Mouse (Mus musculus) lung, embryonic 15.5 days (tissue): ENCODE measurements around the gene Chn1. TPM values are rescaled to one million over a fixed set of nuclear protein-coding genes. Genes with fewer than 3 reads are reported as not detected.

Source experiments
- ATAC-seq: fragments of 200-750 bp; cut with Nextera tagmentation; 2 replicates; pipeline ENCODE4 v1.8.0; 2017; ENCODE audit warnings: moderate number of reproducible peaks, borderline replicate concordance; ENCODE audit not compliant: low FRiP score, low TSS enrichment; ENCODE audit errors: extremely low read depth
- H3K27ac ChIP-seq: fragments of 300-500 bp; sonication (generic); 2 replicates; pipeline ENCODE4 v1.5.1; 2015; ENCODE audit warnings: moderate library complexity, mild to moderate bottlenecking, inconsistent platforms
- H3K27me3 ChIP-seq: fragments of 300-500 bp; sonication (generic); 2 replicates; pipeline ENCODE4 v1.6.1; 2015; ENCODE audit warnings: inconsistent platforms
- H3K36me3 ChIP-seq: fragments of 300-500 bp; sonication (generic); 2 replicates; pipeline ENCODE4 v1.6.1; 2015; ENCODE audit warnings: inconsistent platforms
- H3K4me1 ChIP-seq: fragments of 300-500 bp; sonication (generic); 2 replicates; pipeline ENCODE4 v1.6.1; 2015; ENCODE audit warnings: inconsistent platforms
- H3K4me2 ChIP-seq: fragments of 300-500 bp; sonication (generic); 2 replicates; pipeline ENCODE4 v1.6.1; 2015; ENCODE audit warnings: inconsistent platforms, mild to moderate bottlenecking, moderate library complexity
- H3K4me3 ChIP-seq: fragments of 300-500 bp; sonication (generic); 2 replicates; pipeline ENCODE4 v1.5.1; 2015; ENCODE audit warnings: mild to moderate bottlenecking, inconsistent platforms
- H3K9ac ChIP-seq: fragments of 300-500 bp; sonication (generic); 2 replicates; pipeline ENCODE4 v1.6.1; 2015; ENCODE audit warnings: inconsistent platforms
- H3K9me3 ChIP-seq: fragments of 300-500 bp; sonication (generic); 2 replicates; pipeline ENCODE4 v1.6.1; 2016; ENCODE audit warnings: inconsistent platforms
- WGBS: fragments of 180-500 bp; shearing (Covaris S2); methylation state at CpG from one replicate; pipeline ENCODE4 v1.1.7; 2015; 5-methylcytosine and 5-hydroxymethylcytosine counted together
- polyA plus RNA-seq: library from polyadenylated mRNA; unstranded; fragments of >200 nt; fragmentation: Nextera tagmentation; extraction: Ambion mirVana; gene quantifications from 2 replicates; pipeline ENCODE4 v1.2.1, GENCODE M21; 2015

Chn1 gene
- polyA plus RNA-seq, 1 experiment from 2014 or later: 60.8 TPM

- 0 out of 2 replicates have a peak, but pooled peaks cover 4% of the 10 kb centered on the region for H3K4me1 ChIP-seq
- no peak overlapping the region for H3K9ac ChIP-seq
- WGBS: 17% methylated on average over 8 of the region's 8 CpGs
- H3K4me2 ChIP-seq: peak overlapping the region; percentile 49
- no peak overlapping the region for H3K27ac ChIP-seq
- H3K27me3 ChIP-seq: no peaks in the 10 kb centered on the region
- peak; percentile 43; the same call in 1 of the 2 replicates for ATAC-seq
- no peaks in the 10 kb centered on the region for H3K36me3 ChIP-seq
- peak overlapping the region; percentile 23 for H3K4me3 ChIP-seq
- H3K9me3 ChIP-seq: no peaks in the 10 kb centered on the region
Observed at GRCm38 (mm10) chr2:73566989-73567605, 208.0 kb downstream of the Chn1 start.

- Histone ChIP-seq H3K4me3 (no peak overlapping the region), H3K36me3 (no peaks in the 10 kb centered on the region), H3K4me1 (peaks cover 13% of the 10 kb centered on the region), H3K4me2 (no peak overlapping the region), H3K9me3 (no peaks in the 10 kb centered on the region), H3K9ac (no peak overlapping the region), H3K27me3 (no peaks in the 10 kb centered on the region), H3K27ac (no peak overlapping the region)
- ATAC-seq: no peak
- 20% methylated on average over 7 of the region's 7 CpGs for WGBS
Observed at GRCm38 (mm10) chr2:73566162-73566561, 209.0 kb downstream of the Chn1 start.

- Histone ChIP-seq H3K36me3 (no peaks in the 10 kb centered on the region), H3K9me3 (no peaks in the 10 kb centered on the region), H3K27ac (peak overlapping the region; percentile 44; the same call in 1 of the 2 replicates), H3K9ac (no peak overlapping the region), H3K4me3 (no peak overlapping the region), H3K4me2 (no peak overlapping the region), H3K27me3 (no peaks in the 10 kb centered on the region), H3K4me1 (peaks cover 13% of the 10 kb centered on the region)
- ATAC-seq: no peak
- 34% methylated on average over 7 of the region's 7 CpGs for WGBS
Observed at GRCm38 (mm10) chr2:73563690-73564089, 211.5 kb downstream of the Chn1 start.

- Histone ChIP-seq H3K4me1 (peaks cover 13% of the 10 kb centered on the region), H3K4me3 (no peak overlapping the region), H3K36me3 (no peaks in the 10 kb centered on the region), H3K9ac (no peak overlapping the region), H3K27ac (no peak overlapping the region), H3K4me2 (no peak overlapping the region), H3K9me3 (no peaks in the 10 kb centered on the region), H3K27me3 (no peaks in the 10 kb centered on the region)
- WGBS: 76% methylated on average over 9 of the region's 9 CpGs
- ATAC-seq: no peak
Observed at GRCm38 (mm10) chr2:73562656-73563055, 212.5 kb downstream of the Chn1 start.

GRCm38 (mm10) chr2:73561665-73562063 lies 213.5 kb downstream of the Chn1 start:
- peak; percentile 40; the same call in 1 of the 2 replicates for ATAC-seq
- no peaks in the 10 kb centered on the region for H3K27me3 ChIP-seq
- peak overlapping the region; percentile 39 for H3K4me3 ChIP-seq
- no peaks in the 10 kb centered on the region for H3K9me3 ChIP-seq
- H3K36me3 ChIP-seq: no peaks in the 10 kb centered on the region
- H3K4me2 ChIP-seq: peak overlapping the region; percentile 80
- 6% methylated on average over 8 of the region's 8 CpGs for WGBS
- peaks cover 9% of the 10 kb centered on the region for H3K4me1 ChIP-seq
- no peak overlapping the region for H3K27ac ChIP-seq
- no peak overlapping the region for H3K9ac ChIP-seq

- Histone ChIP-seq H3K4me3 (peak overlapping the region; percentile 39), H3K36me3 (no peaks in the 10 kb centered on the region), H3K4me2 (peak overlapping the region; percentile 80), H3K4me1 (peaks cover 9% of the 10 kb centered on the region), H3K27me3 (no peaks in the 10 kb centered on the region), H3K9me3 (no peaks in the 10 kb centered on the region), H3K9ac (0 out of 2 replicates have a peak overlapping the region, but pooled peaks have one; percentile 29), H3K27ac (no peak overlapping the region)
- ATAC-seq: peak; percentile 53
- WGBS: under 1% methylated on average over 22 of the region's 23 CpGs
Observed at GRCm38 (mm10) chr2:73560899-73561664, 214.1 kb downstream of the Chn1 start.

Other genes with a start within 250 kb of the Chn1 start
- 8.3 and 10.2 TPM in 2 replicates for gene Wipf1, start 245.6 kb downstream of the Chn1 start, polyA plus RNA-seq
- gene Chrna1, start 195.0 kb downstream of the Chn1 start, polyA plus RNA-seq: 0.16 and 0.19 TPM in 2 replicates
- gene Atf2, start 117.3 kb upstream of the Chn1 start, polyA plus RNA-seq: 62.7 and 68.9 TPM in 2 replicates
- gene Atp5g3, start 136.0 kb upstream of the Chn1 start, polyA plus RNA-seq: 1,069 and 1,119 TPM in 2 replicates